Mouse (Mus musculus): ENCODE data around the gene Zer1. TPM values are rescaled to one million over a fixed set of nuclear protein-coding genes. Genes with fewer than 3 reads are reported as not detected.

Zer1 gene
- polyA plus RNA-seq, 1 experiment from 2014 or later, result 15.1 TPM

DNA sequence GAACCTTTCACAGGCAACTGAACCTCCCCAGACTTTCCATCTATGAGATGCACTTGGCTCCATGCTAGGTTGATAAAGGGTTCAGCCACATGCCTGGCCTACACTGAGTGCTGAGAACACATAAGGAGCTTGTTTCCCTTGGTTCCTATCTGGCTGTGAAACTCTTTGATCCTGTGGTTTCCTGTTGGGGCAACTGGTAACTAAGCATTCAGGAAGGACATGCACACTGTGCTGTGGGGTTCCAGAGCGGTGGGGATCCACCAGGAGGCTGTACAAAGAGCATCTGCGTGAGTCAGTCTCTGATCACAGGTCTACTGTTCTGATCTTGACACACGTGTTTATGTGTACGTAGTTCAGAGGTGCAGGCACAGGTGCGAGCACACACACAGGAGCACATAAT, 11.8 kb downstream of the Zer1 start:
- Histone ChIP-seq H3K4me3 (replicated peaks; ENCODE audit: low read depth, low read length) (no peak overlapping the region), H3K9ac (replicated peaks; ENCODE audit: low read length) (no peak overlapping the region), H3K27ac (replicated peaks; ENCODE audit: low read depth, low read length) (no peak overlapping the region), H3K9me3 (ENCODE audit: control insufficient read depth, low read length) (no peaks in the 10 kb centered on the region), H3K4me1 (ENCODE audit: control insufficient read depth, insufficient read depth, low read length) (no peaks in the 10 kb centered on the region), H3K27me3 (ENCODE audit: control insufficient read depth, insufficient read depth, low read length) (no peaks in the 10 kb centered on the region), H3K4me2 (ENCODE audit: low read length) (no peak overlapping the region), H3K36me3 (ENCODE audit: control insufficient read depth, insufficient read depth, low read length) (peaks cover 60% of the 10 kb centered on the region)
- no peak for DNase-seq
- 95% methylated on average over 5 of the region's 5 CpGs for whole genome bisulfite sequencing
- ATAC-seq (ENCODE audit: low FRiP score, low TSS enrichment), result no peak

- no peak overlapping the region for H3K4me3 ChIP-seq (replicated peaks; ENCODE audit: low read depth, low read length)
- no peaks in the 10 kb centered on the region for H3K9me3 ChIP-seq (ENCODE audit: control insufficient read depth, low read length)
- no peaks in the 10 kb centered on the region for H3K4me1 ChIP-seq (ENCODE audit: control insufficient read depth, insufficient read depth, low read length)
- DNase-seq (no peak), ATAC-seq (ENCODE audit: low FRiP score, low TSS enrichment) (no peak)
- H3K4me2 ChIP-seq (ENCODE audit: low read length), result no peak overlapping the region
- 93% methylated on average over 2 of the region's 2 CpGs for WGBS
- H3K9ac ChIP-seq (replicated peaks; ENCODE audit: low read length), result no peak overlapping the region
- peaks cover 71% of the 10 kb centered on the region for H3K36me3 ChIP-seq (ENCODE audit: control insufficient read depth, insufficient read depth, low read length)
- H3K27me3 ChIP-seq (ENCODE audit: control insufficient read depth, insufficient read depth, low read length), result no peaks in the 10 kb centered on the region
- no peak overlapping the region for H3K27ac ChIP-seq (replicated peaks; ENCODE audit: low read depth, low read length)
Measured at GRCm38 (mm10) chr2:30111500-30111899, 12.9 kb downstream of the Zer1 start.

GRCm38 (mm10) chr2:30108260-30108659, 16.1 kb downstream of the Zer1 start:
- H3K27ac ChIP-seq (replicated peaks; ENCODE audit: low read depth, low read length), result no peak overlapping the region
- H3K27me3 ChIP-seq (ENCODE audit: control insufficient read depth, insufficient read depth, low read length), result no peaks in the 10 kb centered on the region
- ATAC-seq (ENCODE audit: low FRiP score, low TSS enrichment) (no peak), DNase-seq (no peak)
- peaks cover 93% of the 10 kb centered on the region for H3K36me3 ChIP-seq (ENCODE audit: control insufficient read depth, insufficient read depth, low read length)
- no peaks in the 10 kb centered on the region for H3K4me1 ChIP-seq (ENCODE audit: control insufficient read depth, insufficient read depth, low read length)
- H3K4me3 ChIP-seq (replicated peaks; ENCODE audit: low read depth, low read length), result no peak overlapping the region
- H3K9ac ChIP-seq (replicated peaks; ENCODE audit: low read length), result no peak overlapping the region
- no peaks in the 10 kb centered on the region for H3K9me3 ChIP-seq (ENCODE audit: control insufficient read depth, low read length)
- WGBS, result 97% methylated on average over 4 of the region's 4 CpGs
- H3K4me2 ChIP-seq (ENCODE audit: low read length), result no peak overlapping the region

DNA sequence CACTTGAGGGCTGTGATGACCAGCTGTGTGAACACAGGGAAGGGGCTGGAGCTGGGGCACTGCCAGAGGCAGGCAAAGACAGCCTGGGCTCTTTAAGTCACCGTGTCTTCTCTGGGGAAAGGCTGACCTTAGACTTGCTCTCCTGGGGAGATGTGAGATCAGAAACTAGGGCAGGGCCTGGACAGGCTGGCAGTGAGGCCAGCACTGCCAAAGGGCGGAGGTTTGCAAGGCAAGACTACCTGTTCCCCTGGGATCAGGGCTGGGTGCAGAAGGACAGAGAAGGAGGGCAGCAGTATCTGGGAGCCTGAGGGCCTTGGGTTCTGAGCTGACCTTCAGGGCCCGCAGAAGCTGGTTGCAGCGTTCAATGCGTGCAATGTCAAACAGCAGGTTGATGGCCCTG, 16.7 kb downstream of the Zer1 start:
- no peak overlapping the region for H3K27ac ChIP-seq (replicated peaks; ENCODE audit: low read depth, low read length)
- no peak for ATAC-seq (ENCODE audit: low FRiP score, low TSS enrichment)
- H3K4me1 ChIP-seq (ENCODE audit: control insufficient read depth, insufficient read depth, low read length), result no peaks in the 10 kb centered on the region
- no peaks in the 10 kb centered on the region for H3K9me3 ChIP-seq (ENCODE audit: control insufficient read depth, low read length)
- 94% methylated on average over 5 of the region's 5 CpGs for WGBS
- peaks cover 93% of the 10 kb centered on the region for H3K36me3 ChIP-seq (ENCODE audit: control insufficient read depth, insufficient read depth, low read length)
- H3K27me3 ChIP-seq (ENCODE audit: control insufficient read depth, insufficient read depth, low read length), result no peaks in the 10 kb centered on the region
- H3K9ac ChIP-seq (replicated peaks; ENCODE audit: low read length), result no peak overlapping the region
- no peak for DNase-seq
- no peak overlapping the region for H3K4me3 ChIP-seq (replicated peaks; ENCODE audit: low read depth, low read length)
- no peak overlapping the region for H3K4me2 ChIP-seq (ENCODE audit: low read length)

- Histone ChIP-seq H3K27me3 (ENCODE audit: control insufficient read depth, insufficient read depth, low read length) (no peaks in the 10 kb centered on the region), H3K9me3 (ENCODE audit: control insufficient read depth, low read length) (no peaks in the 10 kb centered on the region), H3K4me3 (replicated peaks; ENCODE audit: low read depth, low read length) (no peak overlapping the region), H3K4me2 (ENCODE audit: low read length) (no peak overlapping the region), H3K36me3 (ENCODE audit: control insufficient read depth, insufficient read depth, low read length) (peaks cover 94% of the 10 kb centered on the region), H3K4me1 (ENCODE audit: control insufficient read depth, insufficient read depth, low read length) (no peaks in the 10 kb centered on the region), H3K9ac (replicated peaks; ENCODE audit: low read length) (no peak overlapping the region), H3K27ac (replicated peaks; ENCODE audit: low read depth, low read length) (no peak overlapping the region)
- ATAC-seq (ENCODE audit: low FRiP score, low TSS enrichment), result no peak
- DNase-seq, result peak; percentile 62
Measured at GRCm38 (mm10) chr2:30106364-30106763, 18.0 kb downstream of the Zer1 start.

DNA sequence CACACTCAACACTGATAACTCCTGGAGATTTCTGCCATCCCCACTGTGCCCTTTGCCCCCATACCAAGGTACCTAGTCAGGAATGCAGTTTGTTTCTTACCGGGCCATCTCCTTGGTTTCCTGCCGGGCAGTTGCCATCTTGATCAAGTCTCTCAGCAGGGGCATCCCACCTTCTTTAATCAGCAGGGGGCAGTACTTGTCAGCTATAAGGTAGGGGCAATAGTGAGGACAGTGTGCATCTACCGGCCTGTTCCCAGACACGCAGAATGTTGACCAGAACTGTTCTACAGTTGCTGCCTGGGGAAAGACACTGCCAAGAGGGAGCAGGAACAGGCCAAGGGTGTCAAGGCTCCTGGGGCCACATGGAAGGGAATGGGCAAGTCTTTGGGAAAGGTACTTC, 24.2 kb downstream of the Zer1 start:
- H3K4me3 ChIP-seq (replicated peaks; ENCODE audit: low read depth, low read length), result no peak overlapping the region
- WGBS, result 79% methylated on average over 4 of the region's 4 CpGs
- H3K27me3 ChIP-seq (ENCODE audit: control insufficient read depth, insufficient read depth, low read length), result no peaks in the 10 kb centered on the region
- H3K9me3 ChIP-seq (ENCODE audit: control insufficient read depth, low read length), result no peaks in the 10 kb centered on the region
- H3K27ac ChIP-seq (replicated peaks; ENCODE audit: low read depth, low read length), result no peak overlapping the region
- no peak overlapping the region for H3K9ac ChIP-seq (replicated peaks; ENCODE audit: low read length)
- H3K36me3 ChIP-seq (ENCODE audit: control insufficient read depth, insufficient read depth, low read length), result peaks cover 87% of the 10 kb centered on the region
- H3K4me2 ChIP-seq (ENCODE audit: low read length), result no peak overlapping the region
- H3K4me1 ChIP-seq (ENCODE audit: control insufficient read depth, insufficient read depth, low read length), result no peaks in the 10 kb centered on the region
- no peak for ATAC-seq (ENCODE audit: low FRiP score, low TSS enrichment)
- DNase-seq, result no peak

- H3K9ac ChIP-seq (replicated peaks; ENCODE audit: low read length), result no peak overlapping the region
- H3K36me3 ChIP-seq (ENCODE audit: control insufficient read depth, insufficient read depth, low read length), result peaks cover 45% of the 10 kb centered on the region
- H3K4me3 ChIP-seq (replicated peaks; ENCODE audit: low read depth, low read length), result no peak overlapping the region
- H3K27me3 ChIP-seq (ENCODE audit: control insufficient read depth, insufficient read depth, low read length), result no peaks in the 10 kb centered on the region
- 96% methylated on average over 2 of the region's 2 CpGs for WGBS
- ATAC-seq (ENCODE audit: low FRiP score, low TSS enrichment) (no peak), DNase-seq (peak; percentile 68)
- H3K4me1 ChIP-seq (ENCODE audit: control insufficient read depth, insufficient read depth, low read length), result peaks cover 10% of the 10 kb centered on the region
- no peak overlapping the region for H3K4me2 ChIP-seq (ENCODE audit: low read length)
- H3K27ac ChIP-seq (replicated peaks; ENCODE audit: low read depth, low read length), result no peak overlapping the region
- H3K9me3 ChIP-seq (ENCODE audit: control insufficient read depth, low read length), result no peaks in the 10 kb centered on the region
Measured at GRCm38 (mm10) chr2:30095882-30096527, 28.4 kb downstream of the Zer1 start.

GRCm38 (mm10) chr2:30094208-30094588, 30.2 kb downstream of the Zer1 start:
- Histone ChIP-seq H3K4me2 (ENCODE audit: low read length) (peak overlapping the region; percentile 84), H3K9ac (replicated peaks; ENCODE audit: low read length) (peak overlapping the region; percentile 49), H3K9me3 (ENCODE audit: control insufficient read depth, low read length) (no peaks in the 10 kb centered on the region), H3K27me3 (ENCODE audit: control insufficient read depth, insufficient read depth, low read length) (no peaks in the 10 kb centered on the region), H3K4me1 (ENCODE audit: control insufficient read depth, insufficient read depth, low read length) (peaks cover 10% of the 10 kb centered on the region), H3K4me3 (replicated peaks; ENCODE audit: low read depth, low read length) (peak overlapping the region; percentile 56), H3K36me3 (ENCODE audit: control insufficient read depth, insufficient read depth, low read length) (peaks cover 27% of the 10 kb centered on the region), H3K27ac (replicated peaks; ENCODE audit: low read depth, low read length) (0 out of 2 replicates have a peak overlapping the region, but pooled peaks have one; percentile 32)
- WGBS, result 3% methylated on average over 13 of the region's 13 CpGs
- DNase-seq (peak; percentile 46), ATAC-seq (ENCODE audit: low FRiP score, low TSS enrichment) (no peak)

DNA sequence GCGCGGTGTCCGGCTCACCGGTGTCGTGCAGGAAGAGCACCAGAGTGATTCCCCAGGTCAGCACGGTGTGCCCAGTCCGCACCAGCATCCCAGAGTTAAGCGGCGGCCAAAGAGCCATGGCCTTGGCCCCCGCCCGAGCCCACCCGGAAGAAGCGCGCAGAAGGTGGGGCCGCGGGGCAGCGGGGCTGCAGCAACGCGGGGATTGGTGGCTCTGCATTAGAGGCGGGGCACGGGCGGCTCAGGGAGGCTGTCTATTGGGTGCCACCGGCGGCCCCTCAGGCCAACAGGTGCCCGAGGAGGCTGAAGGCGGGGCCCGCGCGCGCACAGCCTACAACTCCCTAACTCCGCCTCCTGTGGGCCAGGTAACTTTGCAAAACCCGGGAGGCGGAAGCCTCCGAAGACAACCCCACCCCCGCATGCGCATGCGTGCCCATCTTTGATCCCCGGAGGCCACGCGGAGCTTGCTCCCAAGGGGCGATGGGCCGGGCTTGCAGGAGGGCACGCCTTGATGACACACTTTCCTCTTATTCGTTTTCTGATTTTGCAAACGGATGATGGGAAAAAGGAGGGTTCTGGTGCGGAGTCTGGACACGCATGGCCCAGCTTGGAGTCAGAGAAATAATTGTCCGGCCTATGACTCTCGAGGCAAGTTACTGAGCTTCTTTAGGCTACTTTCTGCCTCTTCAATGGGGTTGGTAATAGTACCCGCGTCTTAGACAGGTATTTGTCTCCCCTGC, 30.7 kb downstream of the Zer1 start, which contains the start of gene Zdhhc12:
TSS of gene Zdhhc12 (minus strand) at position 178 of the 737 bp plus-strand sequence.
- WGBS, result under 1% methylated on average over 51 of the region's 51 CpGs
- Histone ChIP-seq H3K4me3 (replicated peaks; ENCODE audit: low read depth, low read length) (peak within 1 kb of the TSS; percentile 56), H3K9ac (replicated peaks; ENCODE audit: low read length) (peak within 1 kb of the TSS; percentile 49), H3K27me3 (ENCODE audit: control insufficient read depth, insufficient read depth, low read length) (no peaks in the 10 kb centered on the region), H3K36me3 (ENCODE audit: control insufficient read depth, insufficient read depth, low read length) (peaks cover 22% of the 10 kb centered on the region), H3K9me3 (ENCODE audit: control insufficient read depth, low read length) (no peaks in the 10 kb centered on the region), H3K4me2 (ENCODE audit: low read length) (peak within 1 kb of the TSS; percentile 84), H3K4me1 (ENCODE audit: control insufficient read depth, insufficient read depth, low read length) (peaks cover 10% of the 10 kb centered on the region), H3K27ac (replicated peaks; ENCODE audit: low read depth, low read length) (0 out of 2 replicates have a peak within 1 kb of the TSS, but pooled peaks have one; percentile 32)
- DNase-seq, result peak; percentile 92
- ATAC-seq (ENCODE audit: low FRiP score, low TSS enrichment), result peak; percentile 95

Measured in midbrain, embryonic 14.5 days (tissue).